Mouse (Mus musculus) activated CD4-positive, CD25-positive, alpha-beta regulatory T cell (primary cell): Measurements from ENCODE around the gene Zswim1. TPM values are rescaled to one million over a fixed set of nuclear protein-coding genes. Genes with fewer than 3 reads are reported as not detected.

Experiments
- polyA plus RNA-seq, 2 experiments: library from polyadenylated mRNA; unstranded; fragments of 100-300 nt; shearing (Covaris generic); gene quantifications; one replicate each; pipeline ENCODE4 v1.2.1; 2017

Zswim1 gene
- polyA plus RNA-seq = 10 to 100 TPM; 16.1 to 16.4 TPM

GRCm38 (mm10) chr2:164822636-164823165 lies at the start of gene Zswim1:
TSS of gene Zswim1 (plus strand) at chr2:164822686.

DNA sequence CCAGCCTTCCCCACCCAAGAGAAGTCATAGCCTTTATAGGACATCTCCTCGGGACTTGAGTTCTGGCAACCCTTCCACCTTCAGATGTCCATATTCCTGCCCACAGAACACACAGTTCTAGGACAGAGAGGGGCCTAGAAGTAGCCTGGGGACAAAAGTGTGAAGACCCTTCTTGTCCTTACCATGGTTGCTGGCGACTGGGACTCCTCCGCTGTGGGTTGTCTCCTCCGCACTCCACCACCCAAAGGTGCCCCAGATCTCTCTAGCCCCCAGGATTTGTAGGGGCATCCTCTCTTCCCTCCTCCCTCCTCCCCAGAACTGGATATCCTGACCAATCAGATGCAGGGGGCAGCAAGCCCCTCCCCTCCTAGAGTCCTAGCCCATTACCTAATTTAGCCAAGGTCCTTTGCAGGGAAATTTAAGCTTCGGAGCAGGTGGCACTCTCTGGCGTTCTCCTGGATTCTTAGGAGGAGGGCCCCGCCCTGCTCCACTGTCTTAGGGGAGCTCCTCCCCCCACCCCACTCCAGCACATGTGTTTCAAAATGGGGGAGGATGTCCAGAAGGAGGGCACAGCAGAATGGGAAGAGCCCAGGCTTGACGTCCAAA lies 42.9 kb upstream of the Zswim1 start, which contains the start of gene Tnnc2:
Tnnc2 (minus strand) TSS at position 487 of the 606 bp plus-strand sequence.

GRCm38 (mm10) chr2:164785481-164786387 lies 36.8 kb upstream of the Zswim1 start, which contains the start of gene Snx21:
TSS of gene Snx21 (plus strand) at chr2:164785823.

DNA sequence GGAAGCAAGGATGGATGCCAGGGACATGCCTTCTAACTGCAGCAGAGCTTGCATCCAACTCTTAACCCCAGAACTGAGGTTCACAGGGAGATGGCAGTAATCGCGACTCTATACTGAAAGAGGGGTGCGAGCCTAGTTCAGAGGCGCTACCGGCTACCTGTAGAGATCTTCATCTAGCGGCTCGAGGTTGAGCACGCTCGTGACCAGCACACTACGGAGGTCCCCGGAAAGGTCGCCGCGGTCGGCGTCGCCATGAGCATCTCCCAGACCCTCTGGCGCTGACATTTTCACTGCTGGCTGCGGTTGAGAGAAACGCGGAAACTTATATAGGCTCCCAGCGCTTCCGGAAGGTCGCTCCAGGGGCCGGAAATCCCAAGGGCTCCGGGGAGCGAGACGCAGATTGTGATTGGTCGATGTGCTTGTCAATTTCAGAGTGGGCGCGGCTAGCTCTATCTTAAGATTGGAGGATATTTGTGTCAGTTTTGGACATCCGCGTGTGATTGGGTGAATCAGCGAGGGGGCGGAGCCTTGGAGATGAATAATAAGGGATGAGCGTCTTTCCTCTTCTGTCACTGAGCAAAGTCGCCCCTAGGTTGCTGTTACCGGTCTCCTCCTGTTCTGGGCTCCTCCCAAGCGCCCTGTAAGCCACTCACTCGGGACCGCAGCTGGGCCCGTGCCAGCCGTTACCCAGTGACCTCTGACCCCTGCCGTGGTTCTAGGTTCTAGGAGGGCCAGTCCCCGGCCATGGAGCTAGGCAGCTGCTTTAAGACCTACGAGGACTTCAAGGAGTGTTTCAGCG lies 17.8 kb upstream of the Zswim1 start, which contains the start of the genes Acot8 and Zswim3:
Acot8 (minus strand) TSS at position 350 of the 799 bp plus-strand sequence.
Zswim3 (plus strand) TSS at position 566 of the 799 bp plus-strand sequence.

GRCm38 (mm10) chr2:164828437-164828836 lies 6.0 kb downstream of the Zswim1 start, which contains the start of gene Spata25:
TSS of gene Spata25 (minus strand) at chr2:164828537.

DNA sequence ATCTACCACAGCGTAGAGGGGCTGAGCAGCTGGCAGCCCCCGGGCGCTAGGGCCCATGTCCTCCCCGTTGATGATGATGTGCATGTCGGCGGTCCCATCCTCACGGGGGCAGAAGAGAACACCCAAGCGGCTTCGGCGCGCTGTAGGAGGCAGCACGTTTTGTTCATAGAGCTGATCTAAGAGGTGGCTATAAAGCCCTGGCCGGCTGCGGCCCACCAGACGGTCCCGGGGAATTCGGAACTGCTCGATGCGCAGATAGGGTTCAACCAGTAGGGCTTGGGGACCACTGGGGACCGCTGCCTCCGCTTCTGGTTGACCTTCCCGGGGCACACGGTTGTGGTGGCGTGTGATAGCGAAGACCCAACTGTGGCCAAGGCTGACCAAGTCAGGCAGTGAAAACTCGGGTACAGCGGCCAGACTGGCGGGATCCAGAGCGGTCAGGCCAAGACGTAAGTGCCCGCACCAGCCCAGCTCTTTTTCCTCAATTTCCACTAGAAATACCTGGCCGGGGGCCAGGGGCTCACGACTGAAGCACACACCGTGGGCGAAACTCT lies 10.3 kb downstream of the Zswim1 start, which contains the start of gene Ctsa:
Ctsa (plus strand) TSS at position 126 of the 554 bp plus-strand sequence.

GRCm38 (mm10) chr2:164833314-164833959 lies 11.0 kb downstream of the Zswim1 start, which contains the start of gene Neurl2:
TSS of gene Neurl2 (minus strand) at chr2:164833456.

DNA sequence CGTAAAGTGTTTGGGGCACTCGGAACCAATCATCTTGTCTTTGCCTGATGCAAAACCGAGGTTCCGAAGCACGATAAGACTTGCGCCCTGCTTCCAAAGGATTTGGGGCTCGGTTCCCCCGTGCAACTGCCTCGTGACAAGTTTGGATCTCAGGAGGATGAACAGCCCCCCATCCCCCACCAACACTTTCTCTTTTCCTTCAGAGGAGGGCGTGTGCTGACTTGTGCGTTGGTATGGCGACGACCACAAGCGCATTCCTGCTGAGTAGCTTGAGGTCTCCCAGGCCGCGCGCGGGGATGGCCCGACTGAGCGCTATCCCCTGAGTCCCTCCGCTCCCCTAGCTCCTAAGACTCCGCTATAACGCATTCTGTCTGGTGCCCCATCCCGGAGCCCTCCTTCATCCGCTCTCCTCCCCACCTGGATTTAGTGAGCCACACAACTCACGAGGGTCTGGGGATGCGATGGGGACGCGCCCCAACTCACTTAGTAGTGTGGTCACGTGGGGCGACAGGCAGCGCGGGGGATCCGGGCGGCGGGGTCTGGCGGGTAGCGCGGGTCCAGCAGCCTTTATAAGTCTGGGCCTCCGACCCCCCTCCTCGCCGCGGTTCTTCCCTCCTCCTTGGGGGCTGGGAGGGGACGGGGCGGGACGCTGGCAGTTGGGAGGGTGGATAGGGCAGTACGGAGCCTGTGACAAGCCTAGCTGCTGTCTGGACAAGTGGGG lies 34.8 kb downstream of the Zswim1 start, which contains the start of gene Pltp:
Pltp (minus strand) TSS at position 611 of the 721 bp plus-strand sequence.

Other genes with a start within 250 kb of the Zswim1 start
- gene Spint3, start 249.2 kb upstream of the Zswim1 start, polyA plus RNA-seq = not detected
- not detected for gene Wfdc6a, start 237.2 kb upstream of the Zswim1 start, polyA plus RNA-seq
- gene Eppin, start 229.1 kb upstream of the Zswim1 start, polyA plus RNA-seq = not detected
- under 1 TPM in 1 of 2 experiments, not detected in 1; 0.28 TPM for gene Wfdc6b, start 209.2 kb upstream of the Zswim1 start, polyA plus RNA-seq
- under 1 TPM in 1 of 2 experiments, not detected in 1; 0.12 TPM for gene Wfdc8, start 209.1 kb upstream of the Zswim1 start, polyA plus RNA-seq
- not detected for gene Wfdc16, start 183.9 kb upstream of the Zswim1 start, polyA plus RNA-seq
- not detected for gene Wfdc10, start 166.6 kb upstream of the Zswim1 start, polyA plus RNA-seq
- not detected for gene Wfdc9, start 166.1 kb upstream of the Zswim1 start, polyA plus RNA-seq
- not detected for gene Wfdc11, start 148.6 kb upstream of the Zswim1 start, polyA plus RNA-seq
- not detected for gene Wfdc13, start 137.6 kb upstream of the Zswim1 start, polyA plus RNA-seq
- not detected for gene Spint4, start 124.2 kb upstream of the Zswim1 start, polyA plus RNA-seq
- gene Spint5, start 107.4 kb upstream of the Zswim1 start, polyA plus RNA-seq = not detected
- gene Wfdc3, start 76.8 kb upstream of the Zswim1 start, polyA plus RNA-seq = under 1 TPM in 1 of 2 experiments, not detected in 1; 0.49 TPM
- 10 to 100 TPM; 64.6 to 68.8 TPM for gene Dnttip1, start 76.7 kb upstream of the Zswim1 start, polyA plus RNA-seq
- gene Ube2c, start 52.8 kb upstream of the Zswim1 start, polyA plus RNA-seq = 10 to 100 TPM; 20.3 to 34.2 TPM
- not detected for gene Tnnc2, start 42.7 kb upstream of the Zswim1 start, polyA plus RNA-seq
- gene Snx21, start 36.9 kb upstream of the Zswim1 start, polyA plus RNA-seq = 10 to 100 TPM in 1 of 2 experiments, 1 to 10 TPM in 1; 7.8 to 11.3 TPM
- gene Acot8, start 17.8 kb upstream of the Zswim1 start, polyA plus RNA-seq = 10 to 100 TPM; 43.0 to 44.5 TPM
- 1 to 10 TPM; 4.5 to 9.6 TPM for gene Zswim3, start 17.6 kb upstream of the Zswim1 start, polyA plus RNA-seq
- gene Spata25, start 5.9 kb downstream of the Zswim1 start, polyA plus RNA-seq = under 1 TPM in 1 of 2 experiments, not detected in 1; 0.67 TPM
- 100 to 1,000 TPM; 220 to 295 TPM for gene Ctsa, start 10.2 kb downstream of the Zswim1 start, polyA plus RNA-seq
- gene Neurl2, start 10.8 kb downstream of the Zswim1 start, polyA plus RNA-seq = 1 to 10 TPM; 1.6 to 2.6 TPM
- 1 to 10 TPM; 2.9 to 7.1 TPM for gene Pltp, start 35.0 kb downstream of the Zswim1 start, polyA plus RNA-seq
- gene Pcif1, start 56.6 kb downstream of the Zswim1 start, polyA plus RNA-seq = 100 to 1,000 TPM; 130 to 134 TPM
- 10 to 100 TPM; 21.9 to 32.6 TPM for gene Zfp335, start 89.1 kb downstream of the Zswim1 start, polyA plus RNA-seq
- gene Mmp9, start 118.1 kb downstream of the Zswim1 start, polyA plus RNA-seq = 10 to 100 TPM in 1 of 2 experiments, 1 to 10 TPM in 1; 1.6 to 46.3 TPM
- under 1 TPM; 0.25 to 0.57 TPM for gene Slc12a5, start 138.1 kb downstream of the Zswim1 start, polyA plus RNA-seq
- gene Ncoa5, start 212.2 kb downstream of the Zswim1 start, polyA plus RNA-seq = 10 to 100 TPM; 42.4 to 48.8 TPM
- 1 to 10 TPM in 1 of 2 experiments, under 1 TPM in 1; 0.67 to 3.4 TPM for gene Cd40, start 232.9 kb downstream of the Zswim1 start, polyA plus RNA-seq